Mouse (Mus musculus) neural tube, embryonic 15.5 days (tissue): ENCODE results near the gene Brsk2. TPM values are rescaled to one million over a fixed set of nuclear protein-coding genes. Genes with fewer than 3 reads are reported as not detected.

Experiments
- ATAC-seq: fragments of 200-750 bp; cut with Nextera tagmentation; 2 replicates; pipeline ENCODE4 v1.8.0; 2017; ENCODE audit warnings: mild to moderate bottlenecking, moderate TSS enrichment, moderate library complexity; ENCODE audit not compliant: low FRiP score
- H3K27ac ChIP-seq: fragments of 300-500 bp; sonication (generic); replicated peaks from 2 replicates; pipeline ENCODE4 v1.5.1; 2015; ENCODE audit warnings: mild to moderate bottlenecking, inconsistent platforms
- H3K27me3 ChIP-seq: fragments of 300-500 bp; sonication (generic); replicated peaks from 2 replicates; pipeline ENCODE4 v1.6.1; 2015; ENCODE audit warnings: inconsistent platforms
- H3K36me3 ChIP-seq: fragments of 300-500 bp; sonication (generic); 2 replicates; pipeline ENCODE4 v1.6.1; 2015; ENCODE audit warnings: inconsistent platforms
- H3K4me1 ChIP-seq: fragments of 300-500 bp; sonication (generic); 2 replicates; pipeline ENCODE4 v1.6.1; 2015; ENCODE audit warnings: inconsistent platforms
- H3K4me2 ChIP-seq: fragments of 300-500 bp; sonication (generic); 2 replicates; pipeline ENCODE4 v1.6.1; 2015; ENCODE audit warnings: inconsistent platforms, mild to moderate bottlenecking, moderate library complexity
- H3K4me3 ChIP-seq: fragments of 300-500 bp; sonication (generic); replicated peaks from 2 replicates; pipeline ENCODE4 v1.5.1; 2015; ENCODE audit warnings: mild to moderate bottlenecking, inconsistent platforms
- H3K9ac ChIP-seq: fragments of 300-500 bp; sonication (generic); replicated peaks from 2 replicates; pipeline ENCODE4 v1.6.1; 2015; ENCODE audit warnings: mild to moderate bottlenecking, inconsistent platforms
- H3K9me3 ChIP-seq: fragments of 300-500 bp; sonication (generic); replicated peaks from 2 replicates; pipeline ENCODE4 v1.6.1; 2016; ENCODE audit warnings: inconsistent platforms
- whole genome bisulfite sequencing: fragments of 180-500 bp; shearing (Covaris S2); methylation state at CpG from one replicate; pipeline ENCODE4 v1.1.7; 2015; ENCODE audit warnings: mixed read lengths; 5-methylcytosine and 5-hydroxymethylcytosine counted together
- microRNA-seq: library from miRNA; unstranded; fragments of <30 nt; microRNA quantifications from one replicate; pipeline ENCODE4, GENCODE M21; 2017
- polyA plus RNA-seq: library from polyadenylated mRNA; unstranded; fragments of >200 nt; fragmentation: Nextera tagmentation; extraction: Ambion mirVana; gene quantifications from 2 replicates; pipeline ENCODE4 v1.2.1, GENCODE M21; 2015

The Brsk2 gene
- polyA plus RNA-seq, 1 experiment from 2014 or later, result 20.2 TPM

- H3K27ac ChIP-seq, result no peak overlapping the region
- H3K9me3 ChIP-seq, result no peaks in the 10 kb centered on the region
- H3K36me3 ChIP-seq, result no peaks in the 10 kb centered on the region
- no peak; the same call in 1 of the 2 replicates for ATAC-seq
- WGBS, result 74% methylated on average over 4 of the region's 4 CpGs
- H3K4me2 ChIP-seq, result no peak overlapping the region
- H3K4me1 ChIP-seq, result 0 out of 2 replicates have a peak, but pooled peaks cover 3% of the 10 kb centered on the region
- no peak overlapping the region for H3K4me3 ChIP-seq
- no peak overlapping the region for H3K9ac ChIP-seq
- no peaks in the 10 kb centered on the region for H3K27me3 ChIP-seq
Measured at GRCm38 (mm10) chr7:142037553-142038170, 88.1 kb downstream of the Brsk2 start.

- Histone ChIP-seq H3K27me3 (no peaks in the 10 kb centered on the region), H3K9ac (no peak overlapping the region), H3K9me3 (no peaks in the 10 kb centered on the region), H3K36me3 (no peaks in the 10 kb centered on the region), H3K4me1 (no peaks in the 10 kb centered on the region), H3K4me2 (no peak overlapping the region), H3K27ac (no peak overlapping the region), H3K4me3 (no peak overlapping the region)
- WGBS, result 93% methylated on average over 3 of the region's 3 CpGs
- ATAC-seq, result no peak
Measured at GRCm38 (mm10) chr7:142040756-142041155, 91.2 kb downstream of the Brsk2 start.

- Histone ChIP-seq H3K9me3 (no peaks in the 10 kb centered on the region), H3K36me3 (no peaks in the 10 kb centered on the region), H3K4me1 (no peaks in the 10 kb centered on the region), H3K27me3 (no peaks in the 10 kb centered on the region), H3K4me2 (no peak overlapping the region), H3K9ac (no peak overlapping the region), H3K4me3 (no peak overlapping the region), H3K27ac (no peak overlapping the region)
- no peak for ATAC-seq
- WGBS, result 8% methylated on average over 2 of the region's 2 CpGs
Measured at GRCm38 (mm10) chr7:142045344-142045743, 95.8 kb downstream of the Brsk2 start.

- Histone ChIP-seq H3K4me2 (no peak overlapping the region), H3K36me3 (no peaks in the 10 kb centered on the region), H3K9me3 (no peaks in the 10 kb centered on the region), H3K27ac (no peak overlapping the region), H3K27me3 (no peaks in the 10 kb centered on the region), H3K4me1 (no peaks in the 10 kb centered on the region), H3K9ac (no peak overlapping the region), H3K4me3 (no peak overlapping the region)
- ATAC-seq, result no peak
- 31% methylated on average over 1 of the region's 1 CpGs for WGBS
Measured at GRCm38 (mm10) chr7:142045932-142046331, 96.4 kb downstream of the Brsk2 start.

- H3K9me3 ChIP-seq, result no peaks in the 10 kb centered on the region
- H3K4me2 ChIP-seq, result no peak overlapping the region
- H3K4me3 ChIP-seq, result no peak overlapping the region
- no peaks in the 10 kb centered on the region for H3K27me3 ChIP-seq
- no peak for ATAC-seq
- H3K9ac ChIP-seq, result no peak overlapping the region
- H3K4me1 ChIP-seq, result no peaks in the 10 kb centered on the region
- no peak overlapping the region for H3K27ac ChIP-seq
- 0 out of 2 replicates have a peak, but pooled peaks cover 4% of the 10 kb centered on the region for H3K36me3 ChIP-seq
Measured at GRCm38 (mm10) chr7:142050536-142050935, 101.0 kb downstream of the Brsk2 start.

Small RNA genes within 50 kb of the gene (microRNA-seq; reads per million reads assigned to microRNA genes)
- 0.52 reads per million for gene Mir3104

Other genes with a start within 250 kb of the Brsk2 start
- 0.03 TPM in 1 of 2 replicates, not detected in the other for gene Muc5ac, start 160.8 kb upstream of the Brsk2 start, polyA plus RNA-seq
- 0.04 and 0.08 TPM in 2 replicates for gene Muc5b, start 110.7 kb upstream of the Brsk2 start, polyA plus RNA-seq
- 67.5 and 70.0 TPM in 2 replicates for gene Tollip, start 31.2 kb upstream of the Brsk2 start, polyA plus RNA-seq
- gene Mob2, start 111.3 kb downstream of the Brsk2 start, polyA plus RNA-seq, result 51.2 and 55.6 TPM in 2 replicates
- 110 and 132 TPM in 2 replicates for gene Dusp8, start 146.1 kb downstream of the Brsk2 start, polyA plus RNA-seq
- 0.40 and 0.50 TPM in 2 replicates for gene Gm45618, start 171.0 kb downstream of the Brsk2 start, polyA plus RNA-seq
- not detected in 2 replicates for gene Gm39115, start 186.3 kb downstream of the Brsk2 start, polyA plus RNA-seq
- not detected in 2 replicates for gene Gm45337, start 194.9 kb downstream of the Brsk2 start, polyA plus RNA-seq
- not detected in 2 replicates for gene Gm29735, start 207.4 kb downstream of the Brsk2 start, polyA plus RNA-seq
- gene Gm4553, start 216.0 kb downstream of the Brsk2 start, polyA plus RNA-seq, result not detected in 2 replicates
- gene Krtap5-2, start 226.3 kb downstream of the Brsk2 start, polyA plus RNA-seq, result not detected in 2 replicates
- not detected in 2 replicates for gene Gm10153, start 240.6 kb downstream of the Brsk2 start, polyA plus RNA-seq